Mouse (Mus musculus) urinary bladder, postnatal 36 days (tissue): ENCODE measurements around the gene Mrvi1.

Source experiments
- DNase-seq, 2 experiments: peaks; one replicate each; pipeline ENCODE4 v3.0.0; 2022; ENCODE audit warnings: low spot score in 2 of 2, mixed read lengths in 1 of 2

The Mrvi1 gene

DNA sequence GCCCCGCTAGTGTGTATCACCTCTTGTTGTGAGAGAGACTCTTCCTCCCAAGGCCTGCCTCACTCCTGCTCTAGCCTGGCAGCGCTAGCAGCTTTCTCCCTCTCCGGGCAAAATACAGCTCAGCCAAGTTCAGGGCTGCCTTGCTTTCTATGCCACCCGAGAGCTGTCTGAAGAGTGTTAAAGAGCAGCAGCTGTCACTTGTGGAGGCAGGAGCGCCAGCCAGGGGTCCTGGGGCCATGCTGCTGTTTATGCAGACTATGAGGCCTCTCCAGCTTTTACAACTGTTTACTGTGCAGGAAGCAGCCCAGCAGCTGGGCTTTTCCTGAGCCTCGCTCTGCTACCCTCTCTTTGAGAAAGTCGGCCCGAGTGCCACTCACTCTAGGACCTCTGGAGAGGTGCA lies 1.2 kb downstream of the Mrvi1 start:
- no peak for DNase-seq

DNA sequence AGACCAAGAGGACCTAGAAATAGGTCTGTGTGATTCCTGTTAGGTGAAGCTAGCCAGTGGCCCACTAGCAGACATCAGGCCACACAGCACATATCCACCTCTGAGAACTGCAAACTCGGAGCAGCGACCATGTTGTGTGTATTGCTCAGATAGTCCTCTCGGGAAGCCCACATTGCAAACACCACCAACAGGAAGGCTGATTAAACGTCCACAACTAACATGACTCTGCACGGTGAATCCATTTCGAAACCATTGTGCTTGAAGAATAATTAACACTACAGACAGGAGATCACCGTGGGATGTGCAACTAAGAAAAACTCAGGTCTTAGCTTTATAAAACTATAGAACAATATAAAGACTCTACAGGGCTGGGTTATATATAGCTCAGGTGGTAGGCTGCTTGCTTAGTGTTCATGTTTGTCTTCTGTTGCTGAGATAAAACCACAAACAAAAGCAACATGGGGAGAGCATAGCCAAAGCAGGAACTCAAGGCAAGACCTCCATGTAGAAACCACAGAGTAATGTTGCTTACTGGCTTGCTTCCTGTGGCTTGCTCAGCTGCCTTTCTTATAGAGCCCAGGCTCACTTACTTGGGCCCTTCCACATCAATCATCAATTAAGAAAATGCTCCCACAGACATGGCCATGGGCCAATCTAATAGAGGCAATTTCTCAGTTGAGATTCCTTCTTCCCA lies 4.4 kb downstream of the Mrvi1 start:
- DNase-seq, result no peak

DNA sequence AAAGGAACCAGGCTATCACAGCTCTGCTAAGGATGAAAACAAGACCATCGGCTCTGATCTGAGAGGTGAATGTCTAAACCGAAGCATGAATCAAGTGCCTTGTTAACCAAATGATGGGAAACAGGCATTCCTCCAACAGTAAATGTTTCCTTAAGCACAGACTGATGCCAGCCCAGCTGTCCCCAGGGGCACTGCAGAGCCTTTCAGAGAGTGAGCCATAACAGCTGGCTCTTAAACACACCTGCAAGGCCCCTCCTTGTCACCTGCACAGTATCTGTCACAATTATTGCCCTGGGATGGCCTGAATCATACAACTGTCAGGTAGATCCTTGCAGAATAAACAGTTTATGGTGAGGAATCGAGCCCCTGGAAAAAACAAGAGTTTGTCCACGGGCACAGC lies 8.8 kb downstream of the Mrvi1 start:
- no peak for DNase-seq

DNA sequence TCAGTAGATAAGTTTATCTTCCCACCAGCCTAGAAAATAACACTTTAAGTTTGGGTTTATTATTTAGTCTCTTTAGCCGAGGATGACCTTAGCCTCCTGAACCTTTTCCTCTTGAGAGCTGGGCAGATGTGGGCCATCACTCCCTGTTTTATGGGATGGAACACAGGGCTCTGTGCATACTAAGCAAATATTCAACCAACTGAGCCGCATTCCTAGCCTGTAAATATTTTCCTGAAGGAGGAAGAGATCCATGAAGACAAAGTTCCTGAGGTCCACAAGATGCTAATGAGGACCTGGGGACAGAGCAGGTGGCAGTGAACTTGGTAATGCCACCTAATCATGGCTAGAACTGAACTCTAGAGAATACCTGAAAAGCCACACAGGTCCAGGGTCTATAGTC lies 9.5 kb downstream of the Mrvi1 start:
- DNase-seq, result no peak

DNA sequence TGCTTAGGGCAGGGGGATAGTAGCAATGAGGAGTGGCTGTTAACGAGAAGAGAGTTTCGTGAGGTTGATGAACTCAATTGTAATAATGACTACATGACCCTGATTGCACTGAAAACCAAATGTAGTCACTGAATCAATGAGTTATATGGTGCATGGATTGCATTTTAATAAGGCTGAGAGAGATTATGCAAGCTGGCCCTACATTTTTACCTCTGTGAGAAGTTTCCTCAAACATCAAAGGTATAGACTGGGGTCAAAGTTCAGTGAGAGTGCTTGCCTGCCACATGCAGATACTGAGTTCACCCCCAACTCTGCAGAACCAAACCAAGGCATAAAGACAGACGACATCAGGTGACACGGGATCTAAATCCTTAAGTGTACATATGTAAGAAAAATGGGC lies 14.9 kb downstream of the Mrvi1 start:
- no peak for DNase-seq

DNA sequence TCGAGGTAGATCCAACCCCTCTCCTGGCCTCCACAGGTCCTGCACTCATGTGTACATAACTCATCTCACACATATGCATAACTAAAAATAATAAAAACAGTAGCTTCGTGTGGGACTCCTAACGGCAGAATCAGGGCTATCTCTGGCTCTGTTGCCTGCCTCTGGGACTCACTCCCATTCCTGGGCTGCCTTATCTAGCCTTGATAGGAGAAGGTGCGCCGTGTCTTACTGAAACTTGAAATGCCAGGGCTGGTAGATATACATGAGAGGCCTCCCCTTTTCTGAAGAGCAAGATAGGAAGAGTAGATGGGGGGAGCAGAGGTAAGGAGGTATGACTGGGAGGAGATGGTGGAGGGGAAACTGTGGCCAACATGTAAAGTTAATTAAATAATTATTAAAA lies 15.4 kb downstream of the Mrvi1 start:
- no peak for DNase-seq

DNA sequence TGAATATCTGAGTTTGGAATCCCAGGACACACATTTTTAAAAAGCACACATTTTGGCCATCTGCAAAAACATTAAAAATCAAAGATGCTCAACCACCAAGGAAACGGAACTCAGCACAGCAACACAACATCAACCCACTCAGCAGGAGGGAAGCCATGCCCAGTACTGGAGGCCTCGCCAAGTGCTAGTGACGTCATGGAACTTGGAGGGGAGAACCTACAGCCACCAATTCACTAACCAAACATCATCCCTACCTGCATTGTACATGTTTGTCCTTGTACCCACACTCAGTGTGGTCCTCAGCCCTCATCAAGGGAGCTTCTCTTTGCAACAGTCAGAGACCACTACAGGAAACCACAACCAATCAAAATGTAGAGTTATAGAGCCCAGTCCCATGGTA lies 16.9 kb downstream of the Mrvi1 start:
- no peak for DNase-seq

DNA sequence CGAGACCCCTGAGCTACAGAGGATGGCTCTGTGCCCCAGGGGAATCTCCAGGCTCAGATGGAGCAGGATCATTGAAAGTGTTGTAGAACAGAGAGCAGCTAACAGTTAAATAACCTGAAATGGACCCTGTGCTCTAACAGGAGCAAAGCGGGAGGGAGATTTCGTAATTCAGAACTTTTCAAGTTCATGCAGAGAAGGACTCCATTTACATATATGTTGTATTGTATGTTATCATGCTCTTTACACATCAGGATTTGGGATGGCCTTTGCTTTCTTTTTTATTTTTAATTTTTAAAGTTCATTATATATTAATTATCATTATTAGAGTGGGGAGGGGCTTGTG lies 18.6 kb downstream of the Mrvi1 start:
- no peak for DNase-seq

DNA sequence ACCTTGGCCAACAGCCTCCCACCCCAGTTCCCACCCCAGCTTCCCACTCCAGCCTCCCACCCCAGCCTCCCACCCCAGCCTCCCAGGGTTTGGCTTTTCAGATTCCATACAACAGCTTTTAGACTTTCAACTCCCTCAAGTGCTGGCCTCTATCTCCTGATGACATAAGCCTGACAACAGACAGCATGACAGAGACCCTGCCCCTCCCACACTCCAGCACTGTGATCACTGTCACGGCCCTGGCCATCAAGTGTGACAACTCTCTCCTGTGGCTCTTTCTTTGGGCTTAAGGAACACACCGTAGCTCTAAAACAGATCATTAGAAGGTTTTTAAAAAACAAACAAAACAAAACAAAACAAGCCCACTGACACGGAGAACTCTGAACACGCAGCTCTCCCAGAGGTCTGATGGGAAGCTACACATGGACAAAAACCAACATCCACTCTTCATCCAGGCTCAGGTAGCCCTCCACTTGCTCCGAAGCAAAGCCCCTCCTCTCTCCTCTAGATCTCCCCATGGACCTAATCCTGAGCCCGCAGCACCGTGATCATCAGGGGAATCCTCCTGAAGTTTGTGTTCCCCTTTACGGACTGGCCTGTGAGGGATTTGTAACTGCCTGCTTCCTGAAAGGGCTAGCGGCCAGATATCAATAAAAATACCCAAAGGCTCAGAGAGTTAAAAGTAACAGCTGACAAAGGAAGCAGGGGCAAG lies 19.2 kb downstream of the Mrvi1 start:
- no peak for DNase-seq

DNA sequence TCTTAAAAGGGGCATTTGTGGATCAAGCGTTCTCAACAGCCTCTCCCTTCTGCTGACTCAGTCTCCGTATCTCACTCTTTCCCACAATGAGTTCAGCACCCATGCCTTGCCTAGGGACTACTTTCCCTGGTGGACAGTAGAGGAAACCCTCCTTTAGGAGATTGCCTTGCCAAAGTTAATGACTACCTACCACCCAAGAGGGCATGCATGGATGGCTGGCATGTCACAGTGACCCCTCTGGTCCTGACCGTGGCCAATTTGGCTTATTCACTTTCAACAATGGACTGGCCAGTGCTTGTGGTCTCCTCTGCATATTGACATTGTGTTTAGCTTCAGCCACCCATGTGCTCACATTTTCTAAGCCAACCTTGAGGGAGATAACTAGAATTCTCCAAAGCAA lies 19.8 kb downstream of the Mrvi1 start:
- no peak for DNase-seq

DNA sequence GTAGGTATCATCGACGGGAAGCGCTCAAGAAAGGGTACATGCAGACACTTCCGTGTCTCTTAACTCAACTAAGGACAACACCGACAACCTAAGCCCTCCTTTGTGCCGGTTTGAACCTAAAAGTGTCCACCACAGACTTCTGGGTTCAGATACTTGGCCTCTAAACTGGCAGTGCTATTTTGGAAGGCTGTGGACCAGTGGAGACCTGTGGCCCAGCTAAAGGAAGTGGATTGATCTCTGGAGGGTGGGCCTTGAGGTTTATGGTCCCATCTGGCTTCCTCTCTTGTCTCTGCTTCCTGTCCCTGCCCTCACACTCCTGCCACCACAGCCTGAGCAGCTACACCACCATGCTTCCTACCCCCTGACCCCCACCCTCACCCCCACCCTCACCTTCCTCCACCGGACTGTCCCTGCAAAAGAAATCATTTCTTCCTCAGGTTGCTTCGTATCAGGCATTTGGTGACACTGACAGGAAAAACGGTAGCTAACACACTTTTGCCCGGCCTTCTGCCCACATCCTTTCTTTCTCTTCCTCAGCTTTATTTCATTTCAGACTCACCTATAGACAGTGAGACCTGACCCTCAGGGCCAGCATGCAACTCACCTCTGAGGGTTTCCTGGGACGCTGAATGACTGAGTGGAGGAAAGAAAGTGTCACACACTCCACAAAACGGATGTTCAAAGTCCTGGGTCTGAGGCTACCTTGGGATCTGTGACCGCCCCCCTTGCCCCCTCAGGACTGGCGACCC lies 25.7 kb downstream of the Mrvi1 start:
- DNase-seq, result no peak

DNA sequence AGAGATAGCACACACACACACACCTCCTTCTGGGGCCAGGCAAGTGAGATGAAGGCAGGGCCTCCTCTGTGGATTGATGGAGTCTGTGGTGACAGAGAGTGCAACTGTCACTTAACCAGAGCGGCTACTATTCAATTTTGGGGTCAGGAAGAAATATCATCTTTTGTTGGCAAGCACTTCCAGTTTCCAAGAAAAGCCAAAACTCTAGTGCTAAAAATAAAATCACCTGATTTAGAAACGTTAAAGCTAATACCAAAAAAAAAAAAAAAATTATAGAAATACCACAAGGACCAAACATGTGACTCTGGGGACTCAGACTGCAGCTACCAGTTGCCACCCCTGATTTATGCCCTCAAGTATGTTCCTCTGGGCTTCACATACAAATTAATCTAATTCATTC lies 26.7 kb downstream of the Mrvi1 start:
- no peak for DNase-seq

DNA sequence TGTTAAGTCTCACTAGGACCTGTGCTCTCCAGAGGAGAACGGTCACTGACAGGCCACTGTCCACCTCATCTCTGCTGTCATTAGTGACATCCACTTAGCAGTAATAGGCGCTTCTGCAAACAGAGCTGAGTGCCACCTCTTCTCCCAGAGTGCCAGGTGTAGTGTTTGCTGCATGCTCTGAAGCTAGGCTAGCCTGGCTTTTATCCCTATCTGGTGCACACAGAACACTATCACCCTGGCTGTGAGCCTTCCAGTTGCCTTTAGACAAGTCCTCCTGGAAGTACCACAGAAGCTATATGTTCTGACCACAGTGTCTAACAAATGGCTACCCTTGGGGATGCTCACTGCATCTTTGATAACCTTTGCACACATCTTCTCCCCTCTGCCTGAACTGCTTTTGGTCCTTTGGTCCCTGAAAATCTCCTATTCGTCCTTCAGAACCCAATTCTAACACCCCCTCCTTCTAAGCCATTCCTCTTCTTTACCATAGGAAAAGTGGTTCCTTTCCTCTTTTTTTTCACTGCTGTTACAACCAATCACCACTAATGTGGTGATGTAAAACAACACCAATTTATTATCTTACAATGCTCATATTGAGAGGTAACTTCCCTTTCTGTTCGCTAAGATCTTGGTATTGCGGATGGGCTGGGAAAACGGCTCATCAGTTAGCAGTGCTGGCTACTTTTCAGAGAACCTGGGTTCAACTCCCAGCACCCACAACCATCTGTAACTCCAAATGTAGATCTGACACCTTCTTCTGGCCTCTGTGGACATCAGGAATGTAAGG lies 28.0 kb downstream of the Mrvi1 start:
- no peak for DNase-seq

DNA sequence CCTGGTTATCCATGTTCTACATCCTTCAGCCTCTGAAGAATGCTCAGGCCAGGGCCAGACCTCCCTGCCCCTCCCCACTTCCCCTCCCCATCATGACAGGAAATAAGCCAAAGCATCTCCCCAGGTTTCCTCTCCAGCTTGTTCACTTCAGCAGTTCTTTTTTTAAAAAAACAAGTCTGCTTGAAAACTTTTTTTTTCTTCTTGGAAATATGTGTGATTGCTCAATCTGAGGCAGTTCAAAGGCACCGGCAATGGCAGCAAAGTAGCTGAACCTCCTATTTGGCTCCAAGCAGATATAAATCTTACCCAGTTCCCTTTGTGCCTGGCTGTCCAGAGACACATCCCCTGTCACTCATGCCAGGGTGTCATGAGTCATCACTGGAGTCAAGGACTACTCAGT lies 29.1 kb downstream of the Mrvi1 start:
- DNase-seq, result peak in 1 of 2 experiments; percentile 46

DNA sequence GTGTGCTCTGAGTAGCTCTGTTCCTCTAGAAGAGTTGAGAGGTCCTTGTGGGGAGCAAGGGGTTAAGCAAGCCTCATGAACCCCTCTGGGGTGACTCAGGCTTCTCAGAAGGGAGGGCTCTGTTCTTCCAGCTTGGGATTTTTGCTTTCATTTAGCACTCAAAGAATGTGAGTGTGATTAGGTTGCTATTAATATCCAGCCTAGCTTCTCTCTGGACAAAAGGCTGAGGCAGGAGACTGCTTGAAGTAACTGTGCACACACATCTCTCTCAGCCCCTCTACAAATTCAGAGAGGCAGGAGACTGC lies 31.7 kb downstream of the Mrvi1 start:
- DNase-seq, result no peak

DNA sequence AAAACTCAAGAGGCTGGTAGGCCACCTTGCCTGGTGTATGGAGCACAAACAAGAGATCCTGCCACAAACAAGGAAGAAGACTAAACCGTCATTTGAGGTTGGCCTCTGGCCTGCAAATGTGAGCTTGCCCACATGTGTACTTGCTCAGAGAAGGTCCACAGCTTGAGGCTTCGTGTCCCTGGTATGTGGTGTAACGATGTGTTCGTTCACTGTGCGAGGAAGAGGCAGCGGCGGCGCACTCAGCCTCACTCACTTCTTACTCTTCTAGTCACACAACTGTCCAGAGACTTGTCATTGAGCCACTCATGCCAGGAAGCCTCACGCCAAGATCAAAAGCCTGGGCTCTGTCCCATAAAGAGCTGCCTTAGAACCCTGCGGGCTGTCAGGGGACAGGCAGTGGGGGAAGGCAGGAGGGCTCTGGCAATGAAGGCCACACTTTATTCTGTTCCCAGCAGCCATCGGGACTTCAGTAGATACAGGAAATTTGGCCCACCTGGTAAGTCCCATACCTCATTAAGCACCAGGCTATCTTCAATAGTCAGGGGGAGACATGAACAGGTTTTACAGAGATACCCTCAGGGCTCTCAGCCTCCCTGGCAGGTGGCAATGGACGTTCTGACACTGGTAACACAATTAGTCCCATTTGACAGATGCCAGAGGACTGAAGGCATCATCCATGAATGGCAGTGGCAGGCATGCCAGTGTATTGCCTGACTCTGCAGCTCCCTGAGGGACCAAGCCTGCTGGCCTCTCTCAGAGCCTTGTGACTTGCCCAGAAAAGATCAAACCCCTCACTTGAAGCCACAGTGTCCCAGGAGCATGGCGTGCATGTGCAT lies 32.3 kb downstream of the Mrvi1 start:
- peak in 1 of 2 experiments; percentile 26 for DNase-seq

DNA sequence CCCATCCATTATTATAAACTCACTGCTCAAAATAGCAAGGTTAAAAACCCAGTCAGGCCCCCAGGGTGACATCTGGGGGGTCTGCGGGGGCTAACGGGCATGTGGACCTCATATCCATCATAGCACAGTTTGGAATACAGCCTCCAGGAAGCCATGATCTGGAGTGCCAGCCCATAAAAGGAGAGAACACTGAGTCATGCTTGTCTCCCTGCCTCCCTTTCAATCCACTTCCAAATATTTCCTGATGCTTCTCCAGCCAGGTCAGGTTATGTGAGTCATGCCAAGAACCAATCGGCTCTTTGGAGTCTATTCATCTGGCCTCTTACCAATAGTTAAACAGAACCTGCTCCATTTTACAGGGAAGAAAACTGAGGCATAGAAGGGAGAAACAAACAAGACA lies 33.7 kb downstream of the Mrvi1 start:
- DNase-seq, result no peak

DNA sequence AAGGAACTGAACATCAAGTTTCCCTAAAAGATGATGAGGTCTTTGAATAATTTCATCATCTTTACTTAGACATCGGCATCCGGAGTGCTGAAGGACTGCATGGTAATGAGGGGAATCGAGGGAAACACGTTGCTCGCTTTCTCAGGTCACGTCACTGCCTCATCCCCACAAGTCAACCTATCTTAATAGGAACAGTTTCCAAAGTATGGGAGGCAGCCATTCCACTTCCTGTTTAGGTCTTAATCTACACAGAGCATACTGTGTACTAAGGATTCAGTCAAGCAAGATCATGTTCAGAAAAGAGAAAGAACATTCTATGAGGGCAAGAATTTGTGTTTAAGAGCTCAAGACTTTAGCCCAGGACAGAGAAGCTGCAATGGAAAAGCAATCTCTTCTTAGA lies 34.6 kb downstream of the Mrvi1 start:
- no peak for DNase-seq

DNA sequence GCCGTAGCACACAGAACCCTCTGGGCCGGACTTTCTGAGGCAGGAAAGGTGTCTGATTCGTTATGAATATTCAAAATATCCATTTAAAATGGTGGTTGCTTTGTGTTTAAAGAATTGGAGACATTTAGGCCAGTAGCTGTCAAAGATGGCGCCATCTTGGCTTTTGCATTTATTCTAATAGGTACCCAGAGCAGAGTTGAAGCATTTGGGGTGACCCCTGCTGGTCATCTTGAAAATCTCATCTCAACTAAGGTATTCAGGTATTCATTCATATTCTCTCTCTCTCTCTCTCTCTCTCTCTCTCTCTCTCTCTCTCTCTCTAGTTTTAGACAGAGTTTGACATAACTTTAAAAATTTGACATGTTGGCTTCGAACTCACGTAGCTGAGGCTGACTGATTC lies 35.5 kb downstream of the Mrvi1 start:
- no peak for DNase-seq

DNA sequence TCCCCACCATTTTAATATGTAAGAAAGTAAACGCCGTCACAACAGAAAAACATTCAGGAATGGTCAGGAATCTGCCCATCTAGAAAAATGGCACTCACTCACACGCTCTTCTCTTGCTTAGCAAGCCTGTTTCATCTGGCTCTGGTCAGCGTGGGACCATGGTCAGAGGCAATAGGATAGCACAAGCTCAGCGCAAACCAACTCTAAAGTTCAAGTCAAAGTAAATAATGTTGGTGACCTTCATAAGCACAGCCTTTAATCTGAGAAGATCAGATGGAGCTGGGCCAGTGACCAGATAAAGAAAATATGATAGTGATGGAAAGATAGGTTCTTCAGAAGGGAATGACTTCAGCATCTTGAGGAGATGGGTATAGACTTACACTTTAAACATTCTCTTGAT lies 37.9 kb downstream of the Mrvi1 start:
- DNase-seq, result no peak

DNA sequence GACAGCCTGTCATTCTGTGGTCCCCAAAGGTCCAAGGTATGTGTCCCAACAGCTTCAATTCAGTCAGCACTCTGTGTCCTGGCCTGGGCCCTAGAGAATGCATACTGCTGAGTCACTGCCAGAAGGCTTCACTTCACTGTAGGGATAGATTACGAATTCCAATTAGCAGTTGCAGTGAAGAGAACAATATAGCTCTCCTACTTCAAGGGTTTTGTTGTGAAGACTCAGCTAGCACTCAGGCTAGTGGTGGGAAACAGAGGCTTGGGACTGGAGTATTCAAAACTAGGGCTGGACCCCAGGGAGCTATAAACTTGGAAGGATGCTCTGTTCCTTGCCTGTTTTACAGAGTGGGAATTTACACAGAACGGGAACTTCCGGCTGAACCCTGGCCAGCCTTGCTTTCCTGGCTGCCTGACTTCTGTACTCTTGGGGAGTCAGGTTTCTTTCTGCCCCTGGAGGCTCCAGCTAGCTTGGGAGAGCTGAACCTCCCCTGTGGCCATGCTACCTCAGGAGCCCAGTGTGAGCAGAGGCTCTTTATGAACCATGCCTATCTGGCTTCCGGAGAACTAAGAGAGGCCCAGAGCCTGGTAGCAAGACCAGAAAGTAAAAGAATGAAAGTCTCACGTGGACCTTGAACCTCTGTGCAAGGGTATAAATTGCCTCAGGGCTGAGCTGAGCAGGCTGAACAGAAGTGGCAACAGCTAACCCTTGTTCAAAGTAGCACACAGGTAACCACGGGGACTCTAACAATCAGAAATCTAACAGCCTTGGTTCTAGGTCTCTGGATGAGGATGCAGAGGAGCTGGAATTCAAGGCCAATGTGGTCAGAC lies 40.3 kb downstream of the Mrvi1 start:
- peak in 1 of 2 experiments; percentile 51 for DNase-seq
